Mouse (Mus musculus) heart, embryonic 13.5 days (tissue): Measurements from ENCODE around the gene N4bp1. TPM values are rescaled to one million over a fixed set of nuclear protein-coding genes. Genes with fewer than 3 reads are reported as not detected.

Experiments used
- ATAC-seq: fragments of 200-750 bp; cut with Nextera tagmentation; 2 replicates; pipeline ENCODE4 v1.8.0; 2017; ENCODE audit warnings: moderate TSS enrichment; ENCODE audit not compliant: insufficient number of reproducible peaks, low FRiP score, low TSS enrichment; ENCODE audit errors: extremely low read depth
- H3K27ac ChIP-seq: fragments of 300-500 bp; sonication (generic); replicated peaks from 2 replicates; pipeline ENCODE4 v1.5.1; 2015; ENCODE audit warnings: moderate library complexity, mild to moderate bottlenecking, inconsistent platforms
- H3K27me3 ChIP-seq: fragments of 300-500 bp; sonication (generic); replicated peaks from 2 replicates; pipeline ENCODE4 v1.6.1; 2015; ENCODE audit warnings: mild to moderate bottlenecking, inconsistent platforms
- H3K36me3 ChIP-seq: fragments of 300-500 bp; sonication (generic); 2 replicates; pipeline ENCODE4 v1.6.1; 2015; ENCODE audit warnings: mild to moderate bottlenecking, inconsistent platforms
- H3K4me1 ChIP-seq: fragments of 300-500 bp; sonication (generic); 2 replicates; pipeline ENCODE4 v1.6.1; 2015; ENCODE audit warnings: inconsistent platforms
- H3K4me2 ChIP-seq: fragments of 300-500 bp; sonication (generic); 2 replicates; pipeline ENCODE4 v1.6.1; 2015; ENCODE audit warnings: inconsistent platforms, mild to moderate bottlenecking, moderate library complexity
- H3K4me3 ChIP-seq: fragments of 300-500 bp; sonication (generic); 2 replicates; pipeline ENCODE4 v1.5.1; 2015; ENCODE audit warnings: moderate library complexity, mild to moderate bottlenecking, inconsistent platforms
- H3K9ac ChIP-seq: fragments of 300-500 bp; sonication (generic); 2 replicates; pipeline ENCODE4 v1.6.1; 2015; ENCODE audit warnings: inconsistent platforms, mild to moderate bottlenecking, moderate library complexity
- H3K9me3 ChIP-seq: fragments of 300-500 bp; sonication (generic); 2 replicates; pipeline ENCODE4 v1.6.1; 2016; ENCODE audit warnings: inconsistent platforms
- WGBS: fragments of 180-500 bp; shearing (Covaris S2); methylation state at CpG from one replicate; pipeline ENCODE4 v1.1.7; 2015; ENCODE audit warnings: mixed read lengths; 5-methylcytosine and 5-hydroxymethylcytosine counted together
- polyA plus RNA-seq: library from polyadenylated mRNA; unstranded; fragments of >200 nt; fragmentation: Nextera tagmentation; extraction: Ambion mirVana; gene quantifications from 2 replicates; pipeline ENCODE4 v1.2.1, GENCODE M21; 2015

Gene N4bp1
- polyA plus RNA-seq, 1 experiment from 2014 or later: 6.2 TPM

DNA sequence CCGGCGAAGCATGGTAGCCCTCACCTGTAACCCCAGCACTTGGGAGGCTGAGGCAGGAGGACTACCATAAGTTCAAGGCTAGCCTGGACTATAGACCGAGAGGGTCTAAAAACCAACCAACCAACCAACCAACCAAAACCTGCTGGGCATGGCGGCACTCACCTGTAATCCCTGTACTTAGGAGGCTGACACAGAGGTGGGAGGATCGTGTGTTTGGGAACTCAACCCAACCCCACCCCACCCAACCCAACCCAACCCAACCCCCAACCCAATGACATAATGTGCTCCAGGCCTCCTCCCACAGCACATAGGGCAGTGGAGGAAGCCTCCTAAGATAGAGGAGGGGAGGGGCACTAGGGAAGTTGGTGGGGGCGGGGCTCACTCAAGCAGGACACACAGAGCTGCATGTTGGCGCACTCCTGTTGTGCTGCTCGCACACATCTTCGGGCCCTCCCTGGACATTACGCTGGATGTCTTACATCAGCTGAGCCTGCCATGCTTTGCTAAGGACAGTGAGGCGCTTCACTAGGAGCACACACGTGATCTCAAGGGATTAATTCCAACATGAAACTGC lies 44.9 kb downstream of the N4bp1 start:
- no peak overlapping the region for H3K27ac ChIP-seq
- no peak for ATAC-seq
- no peak overlapping the region for H3K4me3 ChIP-seq
- 88% methylated on average over 12 of the region's 12 CpGs for WGBS
- no peak overlapping the region for H3K9ac ChIP-seq
- no peaks in the 10 kb centered on the region for H3K9me3 ChIP-seq
- H3K36me3 ChIP-seq: peaks cover 70% of the 10 kb centered on the region
- no peak overlapping the region for H3K4me2 ChIP-seq
- H3K4me1 ChIP-seq: peaks cover 9% of the 10 kb centered on the region; the same call in 1 of the 2 replicates
- no peaks in the 10 kb centered on the region for H3K27me3 ChIP-seq

DNA sequence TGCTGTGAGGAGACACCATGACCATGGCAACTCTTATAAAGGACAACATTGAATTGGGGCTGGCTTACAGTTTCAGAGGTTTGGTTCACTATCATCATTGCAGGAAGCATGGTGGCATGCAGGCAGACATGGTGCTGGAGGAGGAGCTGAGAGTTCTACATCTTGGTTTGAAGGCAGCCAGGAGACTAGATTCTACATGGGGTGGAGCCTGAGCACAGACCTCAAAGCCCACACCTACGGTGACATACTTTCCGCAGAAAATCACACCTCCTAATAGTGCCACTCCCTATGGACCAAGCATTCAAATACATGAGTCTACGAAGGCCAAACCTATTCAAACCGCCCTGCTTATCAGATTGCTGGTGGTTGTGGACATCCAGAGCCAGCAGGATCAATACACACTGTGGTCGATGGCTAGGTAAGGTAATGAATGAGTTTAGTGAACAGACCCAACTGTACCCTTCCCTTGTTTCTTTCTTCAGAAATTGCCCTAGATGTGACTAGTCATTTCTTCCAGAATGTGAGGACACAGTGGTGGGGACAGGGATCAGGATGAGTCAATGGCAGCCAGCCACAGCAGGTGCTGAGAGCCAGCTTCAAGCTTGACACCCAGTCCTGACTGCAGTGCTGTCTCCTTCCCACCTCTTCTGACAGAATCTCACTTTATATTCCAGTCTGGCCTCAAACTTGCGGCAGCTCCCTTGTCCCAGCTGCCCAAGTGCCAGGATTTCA lies 46.2 kb downstream of the N4bp1 start:
- Histone ChIP-seq H3K4me2 (no peak overlapping the region), H3K4me1 (peaks cover 18% of the 10 kb centered on the region), H3K9ac (no peak overlapping the region), H3K4me3 (no peak overlapping the region), H3K27me3 (no peaks in the 10 kb centered on the region), H3K9me3 (no peaks in the 10 kb centered on the region), H3K27ac (no peak overlapping the region), H3K36me3 (peaks cover 59% of the 10 kb centered on the region)
- WGBS: 91% methylated on average over 6 of the region's 6 CpGs
- no peak for ATAC-seq

DNA sequence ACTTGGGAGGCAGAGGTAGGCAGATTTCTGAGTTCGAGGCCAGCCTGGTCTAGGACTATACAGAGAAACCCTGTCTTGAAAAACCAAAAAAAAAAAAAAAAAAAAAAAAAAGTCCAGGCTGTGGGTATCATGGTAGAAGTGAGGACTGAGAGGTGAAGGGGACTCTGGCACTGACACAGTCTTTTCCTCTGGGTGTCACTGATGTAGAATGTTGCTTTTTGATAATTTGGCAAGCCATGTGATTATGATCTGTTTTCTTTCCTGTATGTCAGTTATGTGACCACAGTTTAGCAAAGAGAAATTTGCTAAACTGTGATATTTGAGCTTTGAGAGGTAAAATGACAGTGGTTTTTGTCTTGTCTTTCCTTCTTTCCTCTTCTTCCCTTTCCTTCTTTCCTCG lies 47.8 kb downstream of the N4bp1 start:
- H3K4me3 ChIP-seq: no peak overlapping the region
- no peak overlapping the region for H3K27ac ChIP-seq
- ATAC-seq: no peak
- no peak overlapping the region for H3K9ac ChIP-seq
- H3K9me3 ChIP-seq: no peaks in the 10 kb centered on the region
- H3K36me3 ChIP-seq: peaks cover 42% of the 10 kb centered on the region
- H3K27me3 ChIP-seq: no peaks in the 10 kb centered on the region
- no peak overlapping the region for H3K4me2 ChIP-seq
- 77% methylated on average over 2 of the region's 2 CpGs for WGBS
- H3K4me1 ChIP-seq: peaks cover 18% of the 10 kb centered on the region

DNA sequence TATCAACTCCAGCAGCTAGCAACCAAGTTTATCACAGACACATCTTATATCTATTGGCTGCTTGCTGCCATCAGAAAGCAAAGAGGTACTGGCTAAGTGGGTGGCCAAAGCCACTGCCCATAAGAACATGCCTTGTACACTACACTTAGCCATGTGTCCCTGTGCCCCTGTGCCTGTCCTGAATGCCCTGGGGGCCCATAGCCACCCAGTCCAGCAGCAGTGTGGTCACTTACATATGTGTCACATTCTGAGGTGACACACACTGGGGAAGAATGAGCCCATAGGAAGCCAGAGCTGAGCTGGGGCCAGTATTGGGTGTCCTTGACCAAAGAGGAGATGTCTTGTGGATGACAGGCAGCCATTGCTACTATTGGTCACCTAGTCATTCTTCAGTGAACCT lies 49.2 kb downstream of the N4bp1 start:
- 0 out of 2 replicates have a peak overlapping the region, but pooled peaks have one; percentile 41 for H3K27ac ChIP-seq
- H3K4me1 ChIP-seq: peaks cover 18% of the 10 kb centered on the region
- H3K9ac ChIP-seq: no peak overlapping the region
- H3K9me3 ChIP-seq: no peaks in the 10 kb centered on the region
- peaks cover 29% of the 10 kb centered on the region for H3K36me3 ChIP-seq
- H3K27me3 ChIP-seq: no peaks in the 10 kb centered on the region
- ATAC-seq: no peak
- no peak overlapping the region for H3K4me3 ChIP-seq
- H3K4me2 ChIP-seq: no peak overlapping the region

DNA sequence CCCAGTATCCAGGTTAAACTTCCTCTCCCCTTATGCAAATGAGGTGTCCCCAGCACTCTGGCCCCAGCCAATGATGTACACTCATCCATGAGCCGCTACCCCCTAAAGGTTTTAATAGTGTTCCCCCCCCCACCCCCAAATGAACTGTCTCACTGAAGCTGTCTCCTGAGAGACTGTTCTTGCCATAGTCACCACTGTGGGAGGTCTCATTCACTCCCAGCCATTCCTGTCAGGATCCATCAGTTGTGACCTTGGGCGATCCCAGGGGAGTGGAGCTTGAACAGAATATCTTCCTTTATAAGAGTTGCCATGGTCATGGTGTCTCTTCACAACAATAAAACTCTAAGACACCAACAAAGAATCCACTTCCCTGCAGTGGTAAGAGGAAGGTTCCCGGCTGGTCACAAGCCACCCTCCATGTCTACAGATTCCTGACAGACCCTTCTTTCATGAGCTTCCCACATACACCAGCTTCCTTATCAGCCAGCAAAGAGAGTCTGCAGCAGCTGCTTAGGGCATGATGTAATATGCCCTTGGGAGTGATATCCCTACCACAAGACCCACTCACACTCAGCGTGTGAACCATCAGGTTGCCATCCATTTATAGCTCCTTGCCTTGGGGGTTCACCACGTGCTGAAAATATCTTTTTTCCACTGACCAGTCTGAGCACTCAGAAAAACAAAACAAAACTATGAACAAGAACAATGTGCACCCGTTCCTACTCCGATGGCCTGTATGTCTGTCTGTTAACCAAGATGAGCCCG lies 50.4 kb downstream of the N4bp1 start:
- H3K4me3 ChIP-seq: no peak overlapping the region
- WGBS: 48% methylated on average over 8 of the region's 8 CpGs
- H3K9me3 ChIP-seq: no peaks in the 10 kb centered on the region
- H3K27ac ChIP-seq: peak overlapping the region; percentile 41
- ATAC-seq: peak; percentile 22; the same call in 1 of the 2 replicates
- peaks cover 18% of the 10 kb centered on the region for H3K4me1 ChIP-seq
- H3K4me2 ChIP-seq: no peak overlapping the region
- H3K27me3 ChIP-seq: no peaks in the 10 kb centered on the region
- H3K36me3 ChIP-seq: peaks cover 17% of the 10 kb centered on the region
- no peak overlapping the region for H3K9ac ChIP-seq

DNA sequence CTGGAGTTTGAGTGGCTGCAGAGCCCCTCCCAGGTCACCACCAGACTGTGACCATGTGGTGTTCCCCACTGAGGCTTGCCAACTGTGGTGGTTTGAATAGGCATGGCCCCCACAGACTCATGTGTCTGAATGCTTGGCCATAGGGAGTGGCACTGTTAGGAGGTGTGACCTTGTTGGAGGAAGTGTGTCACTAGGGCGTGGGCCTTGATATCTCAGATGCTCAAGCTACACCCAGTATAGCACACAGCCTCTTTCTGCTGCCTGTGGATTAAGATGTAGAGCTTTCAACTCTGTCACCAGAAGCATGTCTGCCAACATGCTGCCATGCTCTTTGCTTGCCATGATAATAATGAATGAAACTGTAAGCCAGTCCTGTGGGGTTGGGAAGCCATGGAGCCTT lies 51.1 kb downstream of the N4bp1 start:
- no peak for ATAC-seq
- Histone ChIP-seq H3K27me3 (no peaks in the 10 kb centered on the region), H3K4me1 (peaks cover 18% of the 10 kb centered on the region), H3K27ac (no peak overlapping the region), H3K9ac (no peak overlapping the region), H3K4me3 (no peak overlapping the region), H3K4me2 (no peak overlapping the region), H3K9me3 (no peaks in the 10 kb centered on the region), H3K36me3 (peaks cover 9% of the 10 kb centered on the region)
- WGBS: 80% methylated on average over 1 of the region's 1 CpGs

DNA sequence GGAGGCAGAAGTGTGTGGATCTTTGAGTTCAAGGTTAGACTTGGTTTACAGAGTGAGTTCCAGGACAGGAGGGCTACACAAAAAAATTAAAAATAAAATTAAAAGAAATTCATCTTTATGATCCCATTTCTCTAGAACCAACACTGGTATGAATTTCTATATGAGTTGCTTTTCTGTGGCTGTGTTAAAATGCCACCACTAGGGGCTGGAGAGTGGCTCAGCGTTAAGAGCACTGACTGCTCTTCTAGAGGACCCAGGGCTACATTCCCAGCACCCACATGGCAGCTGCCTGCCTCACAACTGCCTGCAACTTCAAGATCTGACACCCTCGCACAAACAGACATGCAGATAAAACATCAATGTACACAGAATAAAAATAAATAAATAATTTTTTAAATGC lies 56.1 kb downstream of the N4bp1 start:
- no peak overlapping the region for H3K4me3 ChIP-seq

DNA sequence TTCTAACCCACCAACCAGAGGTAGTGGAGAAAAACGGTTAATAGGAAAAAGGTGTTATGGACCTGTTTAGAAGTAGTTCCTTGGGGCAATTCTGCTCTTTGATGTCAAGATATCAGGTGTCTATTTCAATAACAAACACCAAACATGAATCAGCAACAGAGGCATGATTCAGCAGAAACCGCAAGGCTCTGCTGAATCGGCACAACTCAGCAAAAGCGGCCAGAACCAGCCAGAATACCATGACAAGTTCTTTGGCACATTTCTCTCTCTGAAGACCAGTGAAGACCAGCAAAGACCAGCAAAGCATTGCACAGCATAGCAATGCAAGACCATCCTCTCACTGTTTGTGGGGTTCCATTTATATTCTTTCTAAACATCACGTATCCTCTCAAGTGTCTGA lies 57.9 kb downstream of the N4bp1 start:
- Histone ChIP-seq H3K4me2 (no peak overlapping the region), H3K4me3 (no peak overlapping the region), H3K27ac (0 out of 2 replicates have a peak overlapping the region, but pooled peaks have one; percentile 33), H3K9ac (no peak overlapping the region), H3K9me3 (no peaks in the 10 kb centered on the region; the same call in 1 of the 2 replicates), H3K27me3 (no peaks in the 10 kb centered on the region), H3K4me1 (no peaks in the 10 kb centered on the region), H3K36me3 (no peaks in the 10 kb centered on the region)
- 82% methylated on average over 5 of the region's 5 CpGs for WGBS
- no peak; the same call in 1 of the 2 replicates for ATAC-seq

More for the DNA sequence above, 56.1 kb downstream of the N4bp1 start:
- Histone ChIP-seq H3K27me3 (no peaks in the 10 kb centered on the region), H3K36me3 (no peaks in the 10 kb centered on the region), H3K9me3 (no peaks in the 10 kb centered on the region; the same call in 1 of the 2 replicates), H3K27ac (no peak overlapping the region), H3K4me2 (no peak overlapping the region), H3K4me1 (no peaks in the 10 kb centered on the region), H3K9ac (no peak overlapping the region)
- WGBS: 54% methylated on average over 2 of the region's 2 CpGs
- no peak for ATAC-seq

DNA sequence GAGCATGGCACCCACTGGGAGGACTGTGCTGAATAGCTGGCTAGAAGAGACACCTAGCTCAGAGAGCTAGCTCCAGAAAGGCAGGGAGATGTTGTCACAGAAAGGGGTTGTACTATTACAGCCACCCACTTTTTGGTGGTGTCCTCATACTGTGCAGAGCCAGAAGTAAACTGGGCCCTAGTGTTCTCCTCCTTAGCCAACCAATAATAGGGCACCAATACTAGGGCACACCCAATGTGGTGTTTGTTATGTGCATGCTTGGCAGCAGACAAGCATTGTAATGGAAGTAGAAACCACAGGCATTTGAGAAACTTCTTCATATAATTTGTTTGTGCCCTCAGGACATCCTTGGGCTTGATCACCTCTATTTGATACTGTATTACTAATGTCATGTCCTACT lies 58.5 kb downstream of the N4bp1 start:
- Histone ChIP-seq H3K36me3 (no peaks in the 10 kb centered on the region), H3K9me3 (no peaks in the 10 kb centered on the region; the same call in 1 of the 2 replicates), H3K4me3 (no peak overlapping the region), H3K4me2 (no peak overlapping the region), H3K27me3 (no peaks in the 10 kb centered on the region), H3K4me1 (no peaks in the 10 kb centered on the region), H3K9ac (no peak overlapping the region), H3K27ac (no peak overlapping the region)
- 0 out of 2 replicates have a peak, but pooled peaks have one; percentile 56 for ATAC-seq

DNA sequence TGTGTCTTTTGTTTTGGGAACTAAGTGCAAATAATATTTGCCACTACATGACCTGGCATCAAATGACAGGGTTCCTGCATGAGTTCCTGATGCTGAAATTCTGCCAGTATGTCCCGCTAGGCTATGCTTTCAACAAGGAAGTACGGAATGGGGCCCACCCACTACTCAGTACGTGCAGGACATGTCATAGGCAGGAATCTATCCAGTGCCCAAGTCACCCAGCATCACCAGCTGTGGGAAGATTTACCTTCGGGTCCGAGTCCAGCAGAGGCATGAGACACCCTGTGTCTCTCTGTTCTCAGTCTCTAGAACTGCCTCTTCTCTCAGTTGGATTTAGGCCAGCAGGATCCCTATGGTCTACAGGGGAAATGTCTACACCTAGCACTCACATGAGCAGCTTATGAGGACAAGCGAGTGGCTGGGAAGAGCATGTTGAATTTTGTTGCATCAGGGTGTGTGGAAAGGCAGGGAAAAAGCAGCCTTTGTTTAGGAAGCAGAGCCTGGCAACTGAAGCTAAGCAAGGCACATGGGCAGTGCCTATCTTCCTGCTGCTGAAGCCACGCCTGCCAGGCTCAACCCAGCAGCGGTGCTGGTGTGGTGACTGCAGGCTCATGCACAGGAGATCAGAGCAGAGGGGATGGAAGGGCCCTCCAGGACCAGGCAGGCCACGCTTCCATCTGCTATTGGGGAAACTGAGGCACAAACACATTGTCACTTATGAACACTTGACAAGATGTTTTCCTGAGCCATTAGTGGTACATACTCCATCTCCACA lies 59.2 kb downstream of the N4bp1 start:
- Histone ChIP-seq H3K27me3 (no peaks in the 10 kb centered on the region), H3K4me2 (no peak overlapping the region), H3K9me3 (no peaks in the 10 kb centered on the region; the same call in 1 of the 2 replicates), H3K4me1 (peaks cover 4% of the 10 kb centered on the region), H3K9ac (no peak overlapping the region), H3K27ac (no peak overlapping the region), H3K4me3 (no peak overlapping the region), H3K36me3 (no peaks in the 10 kb centered on the region)
- peak; percentile 52; the same call in 1 of the 2 replicates for ATAC-seq
- 75% methylated on average over 9 of the region's 9 CpGs for WGBS

DNA sequence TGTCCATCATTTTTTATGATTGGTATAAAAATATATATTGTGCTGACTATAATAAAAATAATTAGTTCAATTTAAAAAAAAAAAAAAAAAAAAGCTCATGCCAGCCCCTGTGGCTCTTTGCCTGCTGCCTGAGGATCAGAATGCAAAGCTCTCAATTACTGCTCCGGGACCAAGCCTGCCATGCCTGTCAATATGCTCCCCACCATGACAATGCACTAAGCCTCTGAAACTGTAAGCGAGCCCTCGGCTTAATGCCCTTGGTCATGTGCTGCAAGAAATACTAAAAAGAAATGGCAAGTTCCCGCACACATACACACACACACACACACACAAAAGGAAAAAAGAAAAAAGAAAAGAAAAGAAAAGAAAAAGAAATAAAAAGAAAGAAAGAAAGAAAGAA lies 60.3 kb downstream of the N4bp1 start:
- no peak for ATAC-seq
- H3K4me3 ChIP-seq: no peak overlapping the region
- no peak overlapping the region for H3K9ac ChIP-seq
- no peaks in the 10 kb centered on the region for H3K36me3 ChIP-seq
- H3K27me3 ChIP-seq: no peaks in the 10 kb centered on the region
- WGBS: 65% methylated on average over 4 of the region's 4 CpGs
- no peaks in the 10 kb centered on the region; the same call in 1 of the 2 replicates for H3K9me3 ChIP-seq
- H3K4me1 ChIP-seq: peaks cover 15% of the 10 kb centered on the region
- H3K27ac ChIP-seq: no peak overlapping the region
- H3K4me2 ChIP-seq: no peak overlapping the region
